Mouse (Mus musculus): Measurements from ENCODE around the gene Exph5. TPM values are rescaled to one million over a fixed set of nuclear protein-coding genes. Genes with fewer than 3 reads are reported as not detected.
A peak's percentile ranks its signal among the peaks of the same experiment; 100 is the strongest.

The Exph5 gene
- polyA plus RNA-seq, 1 experiment from 2014 or later = 7.2 TPM

- TF ChIP-seq EP300 (IDR thresholded peaks at IDR 0.05) = peak; percentile 98
- TF ChIP-seq CTCF (IDR thresholded peaks at IDR 0.05) = peak; percentile 43
- DNase-seq (ENCODE audit: low spot score) (peak; percentile 93), ATAC-seq (peak; percentile 87)
- no peak overlapping the region for H3K4me3 ChIP-seq (ENCODE audit: low read depth, low read length)
- no peak overlapping the region for H3K9ac ChIP-seq (replicated peaks; ENCODE audit: low read depth)
- H3K27ac ChIP-seq (ENCODE audit: low read length) = peak overlapping the region; percentile 65
- H3K4me2 ChIP-seq (replicated peaks; ENCODE audit: low read depth, low read length) = no peak overlapping the region
- no peaks in the 10 kb centered on the region for H3K27me3 ChIP-seq (replicated peaks; ENCODE audit: insufficient read depth, low read length)
- H3K4me1 ChIP-seq (ENCODE audit: insufficient read depth, low read depth, low read length) = peaks cover 3% of the 10 kb centered on the region; the same call in 1 of the 2 replicates
- H3K36me3 ChIP-seq (ENCODE audit: insufficient read depth, low read length) = no peaks in the 10 kb centered on the region
- 26% methylated on average over 4 of the region's 4 CpGs for WGBS
- H3K9me3 ChIP-seq (ENCODE audit: low read length) = no peaks in the 10 kb centered on the region
Measured at GRCm38 (mm10) chr9:53325363-53326090, 24.1 kb downstream of the Exph5 start.

DNA sequence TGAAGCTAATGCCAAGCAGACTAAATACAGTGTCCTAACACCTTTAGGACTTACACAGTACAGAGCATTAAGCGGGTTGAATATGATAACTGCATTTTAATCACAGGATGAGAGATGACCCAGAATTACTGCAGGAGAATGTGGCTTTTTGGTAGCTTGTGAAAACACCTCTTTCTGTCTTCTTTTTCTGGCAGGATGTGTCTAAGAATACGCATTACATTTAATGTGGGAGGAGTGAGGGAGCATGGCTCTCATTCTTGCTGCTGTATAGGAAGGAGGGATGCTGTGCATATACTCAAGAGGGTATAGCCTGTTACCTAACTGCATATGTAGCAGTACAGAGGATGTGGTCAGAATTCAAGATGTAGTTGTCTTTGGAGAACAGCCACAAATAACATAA is 26.7 kb downstream of the Exph5 start:
- no peak overlapping the region for H3K4me2 ChIP-seq (replicated peaks; ENCODE audit: low read depth, low read length)
- no peaks in the 10 kb centered on the region for H3K36me3 ChIP-seq (ENCODE audit: insufficient read depth, low read length)
- H3K27ac ChIP-seq (ENCODE audit: low read length) = no peak overlapping the region
- no peaks in the 10 kb centered on the region for H3K4me1 ChIP-seq (ENCODE audit: insufficient read depth, low read depth, low read length)
- no peaks in the 10 kb centered on the region for H3K27me3 ChIP-seq (replicated peaks; ENCODE audit: insufficient read depth, low read length)
- H3K4me3 ChIP-seq (ENCODE audit: low read depth, low read length) = no peak overlapping the region
- H3K9ac ChIP-seq (replicated peaks; ENCODE audit: low read depth) = no peak overlapping the region
- no peak for TF ChIP-seq CTCF (IDR thresholded peaks at IDR 0.05)
- no peaks in the 10 kb centered on the region for H3K9me3 ChIP-seq (ENCODE audit: low read length)
- 77% methylated on average over 2 of the region's 2 CpGs for WGBS
- ATAC-seq (no peak), DNase-seq (ENCODE audit: low spot score) (no peak)

- no peaks in the 10 kb centered on the region for H3K9me3 ChIP-seq (ENCODE audit: low read length)
- no peaks in the 10 kb centered on the region for H3K4me1 ChIP-seq (ENCODE audit: insufficient read depth, low read depth, low read length)
- ATAC-seq (no peak), DNase-seq (ENCODE audit: low spot score) (no peak)
- H3K27ac ChIP-seq (ENCODE audit: low read length) = no peak overlapping the region
- no peak overlapping the region for H3K9ac ChIP-seq (replicated peaks; ENCODE audit: low read depth)
- no peak overlapping the region for H3K4me3 ChIP-seq (ENCODE audit: low read depth, low read length)
- no peaks in the 10 kb centered on the region for H3K36me3 ChIP-seq (ENCODE audit: insufficient read depth, low read length)
- H3K4me2 ChIP-seq (replicated peaks; ENCODE audit: low read depth, low read length) = no peak overlapping the region
- no peaks in the 10 kb centered on the region for H3K27me3 ChIP-seq (replicated peaks; ENCODE audit: insufficient read depth, low read length)
- 45% methylated on average over 6 of the region's 6 CpGs for WGBS
- TF ChIP-seq EP300 (IDR thresholded peaks at IDR 0.05) (no peak), CTCF (IDR thresholded peaks at IDR 0.05) (no peak)
Measured at GRCm38 (mm10) chr9:53329301-53330206, 28.1 kb downstream of the Exph5 start.

DNA sequence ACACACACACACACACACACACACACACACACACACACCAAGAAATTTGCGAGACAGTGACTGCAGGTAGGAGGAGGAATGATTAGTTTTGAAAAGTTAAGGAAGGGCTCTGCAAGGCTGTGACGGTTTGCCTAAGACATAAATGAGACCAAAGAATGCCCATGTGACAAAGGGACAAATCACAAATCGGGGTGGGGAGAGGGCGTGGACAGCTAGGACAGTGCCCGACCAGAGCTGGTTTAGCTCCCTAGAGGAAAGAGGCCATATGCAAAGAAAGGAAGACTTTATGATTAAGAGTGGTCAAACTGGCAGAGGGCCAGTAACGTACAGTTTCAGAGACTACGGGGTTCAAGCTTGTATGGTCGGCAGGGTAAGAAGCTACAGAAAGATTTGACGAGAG is 28.8 kb downstream of the Exph5 start:
- H3K27ac ChIP-seq (ENCODE audit: low read length) = no peak overlapping the region

DNA sequence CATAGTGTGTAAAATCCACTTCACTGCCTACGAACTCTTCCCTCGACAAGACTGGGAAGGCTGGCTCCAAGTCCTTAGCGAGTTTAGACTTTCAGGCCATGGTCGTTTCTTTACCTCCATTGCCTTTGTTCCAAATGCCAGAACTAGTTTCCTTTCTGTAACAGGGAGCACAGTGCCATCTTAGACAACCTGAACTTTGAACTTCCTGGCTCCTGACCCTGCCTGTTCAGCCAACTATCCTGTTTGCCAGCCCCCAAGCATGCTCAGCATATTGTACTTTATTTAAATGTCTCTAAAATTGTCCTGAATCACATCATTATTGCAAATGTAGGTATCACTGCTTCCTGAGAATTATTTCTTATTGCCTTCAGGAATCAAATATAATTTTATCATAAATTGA is 32.0 kb downstream of the Exph5 start:
- ATAC-seq = no peak
- Histone ChIP-seq H3K36me3 (ENCODE audit: insufficient read depth, low read length) (no peaks in the 10 kb centered on the region), H3K4me1 (ENCODE audit: insufficient read depth, low read depth, low read length) (no peaks in the 10 kb centered on the region), H3K27ac (ENCODE audit: low read length) (no peak overlapping the region), H3K9ac (replicated peaks; ENCODE audit: low read depth) (no peak overlapping the region), H3K27me3 (replicated peaks; ENCODE audit: insufficient read depth, low read length) (no peaks in the 10 kb centered on the region), H3K4me2 (replicated peaks; ENCODE audit: low read depth, low read length) (no peak overlapping the region), H3K4me3 (ENCODE audit: low read depth, low read length) (no peak overlapping the region), H3K9me3 (ENCODE audit: low read length) (no peaks in the 10 kb centered on the region)
- no peak for TF ChIP-seq CTCF (IDR thresholded peaks at IDR 0.05)
- 58% methylated on average over 4 of the region's 4 CpGs for WGBS
- DNase-seq (ENCODE audit: low spot score) = no peak

More for the DNA sequence above, 28.8 kb downstream of the Exph5 start:
- DNase-seq (ENCODE audit: low spot score) (no peak), ATAC-seq (no peak)
- Histone ChIP-seq H3K4me3 (ENCODE audit: low read depth, low read length) (no peak overlapping the region), H3K4me1 (ENCODE audit: insufficient read depth, low read depth, low read length) (no peaks in the 10 kb centered on the region), H3K36me3 (ENCODE audit: insufficient read depth, low read length) (no peaks in the 10 kb centered on the region), H3K9me3 (ENCODE audit: low read length) (no peaks in the 10 kb centered on the region), H3K27me3 (replicated peaks; ENCODE audit: insufficient read depth, low read length) (no peaks in the 10 kb centered on the region), H3K9ac (replicated peaks; ENCODE audit: low read depth) (no peak overlapping the region), H3K4me2 (replicated peaks; ENCODE audit: low read depth, low read length) (no peak overlapping the region)
- no peak for TF ChIP-seq EP300 (IDR thresholded peaks at IDR 0.05)
- TF ChIP-seq CTCF (IDR thresholded peaks at IDR 0.05) = no peak
- WGBS = 62% methylated on average over 9 of the region's 9 CpGs

- Histone ChIP-seq H3K36me3 (ENCODE audit: insufficient read depth, low read length) (no peaks in the 10 kb centered on the region), H3K4me3 (ENCODE audit: low read depth, low read length) (no peak overlapping the region), H3K4me1 (ENCODE audit: insufficient read depth, low read depth, low read length) (no peaks in the 10 kb centered on the region), H3K9me3 (ENCODE audit: low read length) (no peaks in the 10 kb centered on the region), H3K27me3 (replicated peaks; ENCODE audit: insufficient read depth, low read length) (no peaks in the 10 kb centered on the region), H3K9ac (replicated peaks; ENCODE audit: low read depth) (no peak overlapping the region), H3K27ac (ENCODE audit: low read length) (no peak overlapping the region), H3K4me2 (replicated peaks; ENCODE audit: low read depth, low read length) (no peak overlapping the region)
- DNase-seq (ENCODE audit: low spot score) (peak; percentile 68), ATAC-seq (peak; percentile 87)
- 58% methylated on average over 3 of the region's 3 CpGs for WGBS
- TF ChIP-seq EP300 (IDR thresholded peaks at IDR 0.05) = peak; percentile 92
- no peak for TF ChIP-seq CTCF (IDR thresholded peaks at IDR 0.05)
Measured at GRCm38 (mm10) chr9:53335131-53335530, 33.7 kb downstream of the Exph5 start.
